ENCODE assay signal across 10 mouse cellular contexts in the genomic region with DNA sequence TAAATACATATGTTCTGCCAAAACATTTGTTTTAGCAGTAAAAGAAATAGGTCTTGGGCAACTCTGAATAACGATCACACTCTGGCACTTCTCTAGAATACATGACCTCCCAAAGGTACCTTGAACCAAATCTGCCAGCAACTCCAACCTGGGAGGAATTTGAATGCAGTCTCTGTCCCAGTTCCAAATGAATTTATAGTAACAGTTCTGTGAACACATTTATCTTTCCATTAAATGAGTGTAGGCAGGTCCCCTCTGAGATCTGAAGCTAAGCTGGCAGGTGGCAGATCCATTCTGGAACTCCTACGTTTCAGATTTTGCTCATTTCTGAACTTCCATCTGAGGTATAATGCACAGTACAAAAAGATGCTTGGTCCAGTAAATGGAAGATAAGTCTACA.
DNase-seq lines count a peak whose midpoint lies in the region.
"Had no signal": no experiment of that assay in that cellular context is flagged by ENCODE, and none has a peak within 500 bp of the region (broad histone marks: within the 10 kb centered on the region; RNA-seq: fewer than 3 reads in every experiment).

No protein-coding gene starts in this region.

- DNase-seq in frontal cortex, adult 2 months (ENCODE audit: extremely low spot score in 1 of 2, low spot score in 1 of 2), result peak; percentile 25 to 58
- no peak for DNase-seq in frontal cortex, postnatal 25 days (ENCODE audit: low spot score in 2 of 2)
- peak; percentile 38 to 46 for DNase-seq in cerebellum, adult 18-20 months
- peak; percentile 31 for DNase-seq in layer of hippocampus, adult 9-10 months (ENCODE audit: low spot score)
- peak; percentile 15 for DNase-seq in right cerebral cortex, postnatal 25 days
- DNase-seq in kidney, adult 9 months, result no peak
- DNase-seq in spleen, postnatal 4 days (ENCODE audit: low spot score in 2 of 2), result no peak
- DNase-seq: adrenal gland, adult 2 months; kidney, adult 18-20 months; thymus, postnatal 36 days had no signal

Comparison
In these comparisons a context has a peak if more than half of its experiments do, and no peak if none do; other contexts are left out.
1. DNase-seq: peak in frontal cortex, adult 2 months (2 of 2), cerebellum, adult 18-20 months (2 of 2), layer of hippocampus, adult 9-10 months (single experiment) and right cerebral cortex, postnatal 25 days (single experiment); none in frontal cortex, postnatal 25 days (0 of 2), kidney, adult 9 months (single experiment) and spleen, postnatal 4 days (0 of 2).